8 mouse cellular contexts compared by ENCODE assay signal in the genomic region with DNA sequence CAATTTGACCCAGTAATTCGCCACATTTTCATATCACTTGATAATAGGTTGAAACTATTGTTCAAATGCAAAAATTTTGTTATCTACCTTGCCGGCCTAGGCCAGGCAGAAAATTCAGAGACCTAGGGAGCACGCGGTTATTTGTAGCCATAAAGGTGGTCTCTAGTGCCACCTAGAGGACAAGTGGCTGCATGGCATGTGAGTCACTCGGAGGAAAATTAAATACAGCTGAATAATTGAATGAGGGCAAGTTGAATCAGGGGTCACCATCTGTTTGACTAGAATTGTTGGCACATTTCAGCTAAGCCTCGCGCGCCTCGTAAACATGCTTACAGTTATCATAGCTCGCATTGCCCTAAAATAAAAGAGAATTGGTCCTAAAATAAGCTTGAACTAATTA.
DNase-seq lines count a peak whose midpoint lies in the region; ATAC-seq and TF ChIP-seq lines count a peak whose summit lies in the region.

No protein-coding gene starts in this region.

- intact Hi-C loops in gastrocnemius, postnatal 14 days (cut with DNase I; ENCODE audit: low total_unique reads), result loop anchor here (10.0 kb wide), 2 partner anchors 371 to 641 kb away; no protein-coding TSS in a partner anchor

- H3K36me3 ChIP-seq in E14TG2a.4 (ENCODE audit: insufficient read depth, low read length), result no peaks in the 10 kb centered on the region
- no peaks in the 10 kb centered on the region for H3K36me3 ChIP-seq in lung, embryonic 16.5 days (ENCODE audit: control insufficient read depth, insufficient read depth, low read length)

- peaks cover 68% of the 10 kb centered on the region for H3K27me3 ChIP-seq in E14TG2a.4 (ENCODE audit: insufficient read depth, low read length)
- H3K27me3 ChIP-seq in lung, embryonic 16.5 days (ENCODE audit: control insufficient read depth, insufficient read depth, low read depth, low read length), result no peaks in the 10 kb centered on the region

- ATAC-seq in activated CD4-positive, CD25-positive, alpha-beta regulatory T cell, adult 4 months, result peak; percentile 40
- peak; percentile 82 for ATAC-seq in common myeloid progenitor, adult 5-6 weeks (replicated peaks; ENCODE audit: low read depth, poor library complexity, severe bottlenecking)
- peak; percentile 60; the same call in 1 of the 2 replicates for ATAC-seq in lung, embryonic 16.5 days (ENCODE audit: low read depth)
- no peak for ATAC-seq in erythroblast, adult 5-6 weeks (replicated peaks; ENCODE audit: low FRiP score, poor library complexity, severe bottlenecking)

- no peak overlapping the region for H3K4me3 ChIP-seq in E14TG2a.4 (replicated peaks; ENCODE audit: low read length)
- H3K4me3 ChIP-seq in lung, embryonic 16.5 days (ENCODE audit: low read length), result no peak overlapping the region

- no peak overlapping the region for H3K4me2 ChIP-seq in lung, embryonic 16.5 days (ENCODE audit: low read depth, low read length)

- H3K27ac ChIP-seq in lung, embryonic 16.5 days (ENCODE audit: low read length), result no peak overlapping the region

- H3K9ac ChIP-seq in lung, embryonic 16.5 days (ENCODE audit: low read length), result no peak overlapping the region

- DNase-seq in gastrocnemius, postnatal 14 days, result peak; percentile 60
- DNase-seq in kidney, postnatal 4 days, result peak; percentile 80 to 81
- peak; percentile 91 for DNase-seq in retina, postnatal 1 day

- peak; percentile 91 for TF ChIP-seq CTCF in E14TG2a.4 (conservative IDR thresholded peaks at IDR 0.05; ENCODE audit: low read length)

- no peaks in the 10 kb centered on the region for H3K9me3 ChIP-seq in E14TG2a.4 (ENCODE audit: low read length)
- no peaks in the 10 kb centered on the region for H3K9me3 ChIP-seq in lung, embryonic 16.5 days (ENCODE audit: control insufficient read depth, low read length)

- peaks cover 10% of the 10 kb centered on the region; the same call in 1 of the 2 replicates for H3K4me1 ChIP-seq in E14TG2a.4 (replicated peaks; ENCODE audit: low read depth, low read length)
- peaks cover 8% of the 10 kb centered on the region for H3K4me1 ChIP-seq in lung, embryonic 16.5 days (replicated peaks; ENCODE audit: control insufficient read depth, insufficient read depth, low read length)

- 1% methylated on average over 10 of the region's 10 CpGs for WGBS in lung, embryonic 16.5 days
